Mouse (Mus musculus): ENCODE measurements around the gene Olfr643. TPM values are rescaled to one million over a fixed set of nuclear protein-coding genes. Genes with fewer than 3 reads are reported as not detected.

The Olfr643 gene
- total RNA-seq (2021) = not detected
- long read RNA-seq = 0 reads

GRCm38 (mm10) chr7:104137305-104137704, at the start of gene Olfr643:
Gene Olfr643 (minus strand): TSS chr7:104137405.
- no peak for DNase-seq (ENCODE audit: low spot score in 2 of 2)

GRCm38 (mm10) chr7:104183292-104183691, 46.1 kb upstream of the Olfr643 start, which contains the start of gene Olfr648:
Gene Olfr648 (minus strand): TSS chr7:104183392.
- DNase-seq (ENCODE audit: low spot score in 2 of 2) = no peak

GRCm38 (mm10) chr7:104179074-104179473, 41.9 kb upstream of the Olfr643 start:
- no peak for DNase-seq (ENCODE audit: low spot score in 2 of 2)

- no peak for DNase-seq (ENCODE audit: low spot score in 2 of 2)
Observed at GRCm38 (mm10) chr7:104178422-104179054, 41.3 kb upstream of the Olfr643 start.

GRCm38 (mm10) chr7:104175085-104175484, 37.9 kb upstream of the Olfr643 start:
- DNase-seq (ENCODE audit: low spot score in 2 of 2) = no peak

- no peak for DNase-seq (ENCODE audit: low spot score in 2 of 2)
Observed at GRCm38 (mm10) chr7:104169634-104170204, 32.5 kb upstream of the Olfr643 start.

GRCm38 (mm10) chr7:104167105-104167504, 29.9 kb upstream of the Olfr643 start:
- DNase-seq (ENCODE audit: low spot score in 2 of 2) = no peak

GRCm38 (mm10) chr7:104150456-104150855, 13.3 kb upstream of the Olfr643 start, which contains the start of gene Ubqlnl:
Gene Ubqlnl (minus strand): TSS chr7:104150556.
- no peak for DNase-seq (ENCODE audit: low spot score in 2 of 2)

- no peak for DNase-seq (ENCODE audit: low spot score in 2 of 2)
Observed at GRCm38 (mm10) chr7:104143179-104143578, 6.0 kb upstream of the Olfr643 start, which contains the start of gene Ubqln3. Gene Ubqln3 (minus strand): TSS chr7:104143279.

- no peak for DNase-seq (ENCODE audit: low spot score in 2 of 2)
Observed at GRCm38 (mm10) chr7:104129726-104130125, 7.5 kb downstream of the Olfr643 start, which contains the start of gene Ubqln5. Gene Ubqln5 (minus strand): TSS chr7:104129826.

- DNase-seq (ENCODE audit: low spot score in 2 of 2) = no peak
Observed at GRCm38 (mm10) chr7:104104757-104104972, 32.5 kb downstream of the Olfr643 start, which contains the start of gene Olfr646. Gene Olfr646 (plus strand): TSS chr7:104104873.

- DNase-seq (ENCODE audit: low spot score in 2 of 2) = no peak
Observed at GRCm38 (mm10) chr7:104103913-104104756, 33.1 kb downstream of the Olfr643 start.

- no peak for DNase-seq (ENCODE audit: low spot score in 2 of 2)
Observed at GRCm38 (mm10) chr7:104085365-104085764, 51.8 kb downstream of the Olfr643 start, which contains the start of gene Olfr645. Gene Olfr645 (minus strand): TSS chr7:104085465.

- no peak for DNase-seq (ENCODE audit: low spot score in 2 of 2)
Observed at GRCm38 (mm10) chr7:104071769-104072168, 65.4 kb downstream of the Olfr643 start, which contains the start of gene Olfr644. Gene Olfr644 (minus strand): TSS chr7:104071869.

GRCm38 (mm10) chr7:104061345-104061744, 75.9 kb downstream of the Olfr643 start, which contains the start of gene 4930516K23Rik:
Gene 4930516K23Rik (minus strand): TSS chr7:104061445.
- no peak for DNase-seq (ENCODE audit: low spot score in 2 of 2)

- DNase-seq (ENCODE audit: low spot score in 2 of 2) = no peak
Observed at GRCm38 (mm10) chr7:104059215-104059614, 78.0 kb downstream of the Olfr643 start.

GRCm38 (mm10) chr7:104052566-104052965, 84.6 kb downstream of the Olfr643 start, which contains the start of gene Olfr642:
Gene Olfr642 (minus strand): TSS chr7:104052666.
- DNase-seq (ENCODE audit: low spot score in 2 of 2) = no peak

GRCm38 (mm10) chr7:104050745-104051144, 86.5 kb downstream of the Olfr643 start:
- no peak for DNase-seq (ENCODE audit: low spot score in 2 of 2)

- DNase-seq (ENCODE audit: low spot score in 2 of 2) = no peak
Observed at GRCm38 (mm10) chr7:104035145-104035544, 102.1 kb downstream of the Olfr643 start, which contains the start of gene Olfr641. Gene Olfr641 (plus strand): TSS chr7:104035445.

- no peak for DNase-seq (ENCODE audit: low spot score in 2 of 2)
Observed at GRCm38 (mm10) chr7:104026978-104027377, 110.2 kb downstream of the Olfr643 start.

GRCm38 (mm10) chr7:104025473-104025872, 111.7 kb downstream of the Olfr643 start, which contains the start of gene Olfr640:
Gene Olfr640 (minus strand): TSS chr7:104025573.
- DNase-seq (ENCODE audit: low spot score in 2 of 2) = no peak

Measured in layer of hippocampus, postnatal 10 days (tissue).